Mouse (Mus musculus): ENCODE measurements around the gene Ttll1.

Ttll1 gene

GRCm38 (mm10) chr15:83455034-83455433 is 55.7 kb downstream of the Ttll1 start:
- no peak for DNase-seq (ENCODE audit: low read depth, low spot score)

- DNase-seq (ENCODE audit: low read depth, low spot score) = no peak
Observed at GRCm38 (mm10) chr15:83454419-83454818, 56.3 kb downstream of the Ttll1 start.

- no peak for DNase-seq (ENCODE audit: low read depth, low spot score)
Observed at GRCm38 (mm10) chr15:83453879-83454278, 56.8 kb downstream of the Ttll1 start.

- DNase-seq (ENCODE audit: low read depth, low spot score) = no peak
Observed at GRCm38 (mm10) chr15:83452219-83452760, 58.4 kb downstream of the Ttll1 start.

- DNase-seq (ENCODE audit: low read depth, low spot score) = no peak
Observed at GRCm38 (mm10) chr15:83451621-83452210, 59.0 kb downstream of the Ttll1 start.

GRCm38 (mm10) chr15:83450007-83450406 is 60.7 kb downstream of the Ttll1 start:
- no peak for DNase-seq (ENCODE audit: low read depth, low spot score)

- DNase-seq (ENCODE audit: low read depth, low spot score) = no peak
Observed at GRCm38 (mm10) chr15:83448646-83449045, 62.0 kb downstream of the Ttll1 start.

GRCm38 (mm10) chr15:83447791-83448544 is 62.7 kb downstream of the Ttll1 start:
- DNase-seq (ENCODE audit: low read depth, low spot score) = no peak

GRCm38 (mm10) chr15:83445908-83446307 is 64.8 kb downstream of the Ttll1 start:
- no peak for DNase-seq (ENCODE audit: low read depth, low spot score)

- DNase-seq (ENCODE audit: low read depth, low spot score) = no peak
Observed at GRCm38 (mm10) chr15:83445383-83445782, 65.3 kb downstream of the Ttll1 start.

- no peak for DNase-seq (ENCODE audit: low read depth, low spot score)
Observed at GRCm38 (mm10) chr15:83444425-83444824, 66.3 kb downstream of the Ttll1 start.

GRCm38 (mm10) chr15:83442495-83443037 is 68.1 kb downstream of the Ttll1 start:
- no peak for DNase-seq (ENCODE audit: low read depth, low spot score)

GRCm38 (mm10) chr15:83440726-83441125 is 70.0 kb downstream of the Ttll1 start:
- DNase-seq (ENCODE audit: low read depth, low spot score) = no peak

- DNase-seq (ENCODE audit: low read depth, low spot score) = no peak
Observed at GRCm38 (mm10) chr15:83436541-83436940, 74.2 kb downstream of the Ttll1 start.

GRCm38 (mm10) chr15:83435324-83436090 is 75.2 kb downstream of the Ttll1 start:
- no peak for DNase-seq (ENCODE audit: low read depth, low spot score)

GRCm38 (mm10) chr15:83434692-83435091 is 76.0 kb downstream of the Ttll1 start:
- DNase-seq (ENCODE audit: low read depth, low spot score) = no peak

Measured in retina, adult 2 months (tissue).